Mouse (Mus musculus) heart, postnatal 0 days (tissue): ENCODE results near the gene Ptpn13.

Experiments
- CTCF ChIP-seq: IDR thresholded peaks from 2 replicates; pipeline ENCODE4 v1.5.1; 2016; ENCODE audit warnings: antibody characterized with exemption, control low read depth, low read depth
- EP300 ChIP-seq: IDR thresholded peaks from 2 replicates; pipeline ENCODE4 v1.6.1; 2016; ENCODE audit warnings: antibody characterized with exemption, low read depth

DNA sequence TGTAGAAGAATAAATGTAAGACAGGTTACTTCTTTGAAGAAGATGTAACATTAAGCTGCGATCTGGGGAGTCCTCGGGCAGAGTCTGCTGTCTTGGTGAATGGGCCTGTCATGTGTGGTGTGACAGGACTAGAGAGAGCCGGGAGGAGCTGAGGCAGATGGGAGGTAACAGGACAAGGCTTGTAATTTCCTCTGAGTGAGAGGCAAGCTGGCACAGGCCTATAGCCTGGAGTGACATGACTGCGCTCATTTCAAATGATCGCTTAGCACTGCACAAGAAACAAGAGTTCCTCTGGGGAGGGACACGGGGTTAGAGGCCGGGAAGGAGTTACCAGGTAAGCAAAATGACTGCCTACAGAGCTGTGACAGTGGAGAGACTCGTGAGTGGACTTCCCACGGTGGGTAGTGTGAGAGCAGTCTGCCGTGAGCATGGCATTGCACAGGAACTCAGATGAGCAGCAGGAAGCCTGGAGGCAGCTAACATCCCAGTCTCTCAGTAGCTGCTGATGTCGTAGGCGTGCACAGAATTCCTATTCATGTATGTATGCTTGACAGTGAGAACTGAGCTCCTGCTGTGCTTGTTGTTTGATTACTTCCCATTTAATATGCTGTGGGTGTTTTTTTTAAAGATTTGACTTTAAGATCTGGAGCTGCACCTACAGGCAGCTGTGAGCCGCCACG lies 171.6 kb downstream of the Ptpn13 start:
- TF ChIP-seq EP300: no peak
- TF ChIP-seq CTCF: no peak
